Mouse (Mus musculus) Patski (cell line): ENCODE results near the gene Zc3h18. TPM values are rescaled to one million over a fixed set of nuclear protein-coding genes. Genes with fewer than 3 reads are reported as not detected.

Experiments
- ATAC-seq: fragments of 100-300 bp; one replicate; pipeline ENCODE4 v1.8.0; 2021
- CTCF ChIA-PET: fragments of 350-600 bp; sonication (Branson Sonifier 250); formaldehyde crosslinking; loops from one replicate; lab custom pipeline; 2022; ENCODE audit warnings: inconsistent platforms; lab: Charles Lee
- POLR2A ChIA-PET: fragments of 350-600 bp; sonication (Branson Sonifier 250); formaldehyde crosslinking; loops from one replicate; lab custom pipeline; 2022; ENCODE audit warnings: antibody characterized with exemption, inconsistent platforms; lab: Charles Lee
- DNase-seq: peaks from one replicate; pipeline ENCODE4 v3.0.0-alpha.2; 2011; ENCODE audit warnings: low read depth, low spot score
- H3K27me3 ChIP-seq: fragments of 371-371 bp; one replicate; pipeline ENCODE4 v1.5.1; 2021
- CTCF ChIP-seq: fragments of 100-300 bp; IDR thresholded peaks from one replicate; pipeline ENCODE4 v1.5.1; 2021
- in situ Hi-C: fragments of 300-500 bp; cut with MboI; formaldehyde crosslinking; loops from 3 replicates; pipeline ENCODE4 v1.11.1; 2018; ENCODE audit warnings: low pct_unique_long_range_greater_than_20kb, mixed read lengths
- polyA plus RNA-seq: library from polyadenylated mRNA; unstranded; gene quantifications from one replicate; pipeline ENCODE4 v1.2.3, GENCODE M21; 2021

Zc3h18 gene
- polyA plus RNA-seq, 1 experiment from 2014 or later, result 54.1 TPM

DNA sequence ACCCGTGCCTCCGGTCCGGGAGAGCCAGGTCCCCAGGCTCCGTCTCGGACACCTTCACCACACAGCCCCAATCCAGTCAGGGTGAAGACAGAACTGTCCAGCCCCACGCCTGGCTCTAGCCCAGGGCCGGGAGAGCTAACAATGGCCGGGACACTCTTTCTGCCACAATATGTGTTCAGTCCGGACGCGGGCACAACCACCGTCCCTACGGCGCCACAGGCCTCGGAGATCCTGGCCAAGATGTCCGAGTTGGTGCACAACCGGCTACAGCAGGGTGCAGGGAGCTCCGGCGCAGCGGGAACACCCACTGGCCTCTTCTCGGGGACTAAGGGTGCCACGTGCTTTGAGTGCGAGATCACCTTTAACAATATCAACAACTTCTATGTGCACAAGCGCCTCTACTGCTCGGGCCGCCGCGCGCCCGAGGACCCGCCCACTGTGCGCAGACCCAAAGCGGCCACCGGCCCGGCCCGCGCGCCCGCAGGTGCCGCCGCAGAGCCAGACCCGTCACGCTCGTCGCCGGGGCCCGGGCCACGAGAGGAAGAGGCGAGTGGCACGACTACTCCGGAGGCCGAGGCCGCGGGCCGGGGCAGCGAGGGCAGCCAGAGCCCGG is 40.7 kb upstream of the Zc3h18 start:
- in situ Hi-C loops, result no loop called here
- TF ChIP-seq CTCF, result no peak
- no peaks in the 10 kb centered on the region for H3K27me3 ChIP-seq
- POLR2A ChIA-PET, result no interaction called here
- CTCF ChIA-PET, result no interaction called here
- no peak for DNase-seq
- ATAC-seq, result no peak

DNA sequence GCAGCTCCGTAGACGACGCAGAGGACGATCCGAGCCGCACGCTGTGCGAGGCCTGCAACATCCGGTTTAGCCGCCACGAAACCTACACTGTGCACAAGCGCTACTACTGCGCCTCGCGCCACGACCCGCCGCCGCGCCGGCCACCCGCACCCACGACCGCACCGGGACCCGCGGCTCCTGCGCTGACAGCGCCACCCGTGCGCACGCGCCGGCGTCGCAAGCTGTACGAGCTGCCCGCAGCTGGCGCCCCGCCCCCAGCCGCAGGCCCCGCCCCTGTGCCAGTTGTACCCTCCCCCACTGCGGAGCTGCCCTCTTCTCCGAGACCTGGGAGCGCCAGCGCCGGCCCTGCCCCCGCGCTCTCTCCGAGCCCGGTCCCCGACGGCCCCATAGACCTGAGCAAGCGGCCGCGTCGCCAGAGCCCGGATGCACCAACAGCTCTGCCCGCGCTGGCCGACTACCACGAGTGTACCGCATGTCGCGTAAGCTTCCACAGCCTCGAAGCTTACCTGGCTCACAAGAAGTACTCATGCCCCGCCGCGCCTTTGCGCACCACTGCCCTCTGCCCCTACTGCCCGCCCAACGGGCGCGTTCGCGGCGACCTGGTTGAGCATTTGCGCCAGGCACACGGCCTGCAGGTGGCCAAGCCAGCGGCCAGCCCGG is 40.0 kb upstream of the Zc3h18 start:
- TF ChIP-seq CTCF, result no peak
- POLR2A ChIA-PET, result no interaction called here
- no peak for ATAC-seq
- CTCF ChIA-PET, result no interaction called here
- in situ Hi-C loops, result no loop called here
- no peak for DNase-seq
- H3K27me3 ChIP-seq, result no peaks in the 10 kb centered on the region

GRCm38 (mm10) chr8:122338852-122339251 is 37.6 kb upstream of the Zc3h18 start:
- POLR2A ChIA-PET, result no interaction called here
- CTCF ChIA-PET, result interaction anchor here (1.3 to 2.8 kb wide), 2 partner anchors 9 to 31 kb away, joined by 5 to 11 read pairs; no protein-coding TSS in a partner anchor
- no peak for DNase-seq
- in situ Hi-C loops, result no loop called here
- ATAC-seq, result no peak
- no peak for TF ChIP-seq CTCF
- H3K27me3 ChIP-seq, result no peaks in the 10 kb centered on the region

DNA sequence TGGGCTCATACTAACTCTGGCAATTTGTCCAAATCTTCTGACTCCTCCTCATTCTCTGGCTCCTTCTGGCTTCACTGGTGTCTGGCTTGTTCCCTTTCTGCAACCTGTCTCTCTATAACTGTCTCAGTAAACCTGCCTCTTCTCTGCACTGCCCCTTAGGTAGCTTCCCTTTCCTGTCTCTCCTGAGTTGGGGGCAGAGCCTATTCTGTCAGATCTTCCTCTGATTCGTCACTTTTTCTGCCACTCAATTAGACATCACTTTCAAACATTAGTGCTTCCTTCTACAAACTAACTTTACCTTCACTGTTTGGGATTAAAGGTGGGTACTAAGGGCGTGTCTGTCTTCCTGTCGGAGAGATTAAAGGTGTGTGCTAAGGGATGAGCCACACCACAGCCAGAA is 35.6 kb upstream of the Zc3h18 start:
- no peak for DNase-seq
- no peak for TF ChIP-seq CTCF
- ChIA-PET CTCF (interaction anchor here (0.9 to 1.6 kb wide), 4 partner anchors 9 to 29 kb away, joined by 3 to 7 read pairs (median 3); no protein-coding TSS in a partner anchor), POLR2A (interaction anchor here (0.6 kb wide), 1 partner anchor 67 kb away, joined by 3 read pairs; no protein-coding TSS in a partner anchor)
- in situ Hi-C loops, result loop anchor here (10.0 kb wide), 1 partner anchor 176 kb away; no protein-coding TSS in a partner anchor
- no peaks in the 10 kb centered on the region for H3K27me3 ChIP-seq
- ATAC-seq, result no peak

DNA sequence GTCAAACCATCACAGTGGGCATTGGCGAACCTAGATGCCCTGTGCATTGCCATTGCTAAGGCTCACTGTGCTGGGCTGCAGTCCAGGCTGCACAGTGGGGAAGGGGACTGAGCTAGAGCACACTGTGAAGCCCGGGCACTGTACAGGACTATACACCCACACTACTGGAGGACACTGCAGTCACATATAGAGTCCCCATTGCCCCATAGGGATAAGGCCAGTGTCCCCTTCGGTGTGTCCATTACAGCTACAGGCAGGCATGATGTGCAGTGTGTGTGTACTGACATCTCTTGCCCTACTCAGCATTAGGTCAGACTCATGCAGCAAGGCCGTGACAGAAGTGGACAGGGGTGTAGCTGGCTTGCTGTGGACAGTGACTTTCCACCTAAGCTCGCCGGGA is 34.6 kb upstream of the Zc3h18 start:
- no peaks in the 10 kb centered on the region for H3K27me3 ChIP-seq
- in situ Hi-C loops, result loop anchor here (10.0 kb wide), 1 partner anchor 177 kb away; no protein-coding TSS in a partner anchor
- ChIA-PET POLR2A (no interaction called here), CTCF (interaction anchor here (1.1 kb wide), 1 partner anchor 15 kb away, joined by 3 read pairs; no protein-coding TSS in a partner anchor)
- ATAC-seq (no peak), DNase-seq (no peak)
- no peak for TF ChIP-seq CTCF

DNA sequence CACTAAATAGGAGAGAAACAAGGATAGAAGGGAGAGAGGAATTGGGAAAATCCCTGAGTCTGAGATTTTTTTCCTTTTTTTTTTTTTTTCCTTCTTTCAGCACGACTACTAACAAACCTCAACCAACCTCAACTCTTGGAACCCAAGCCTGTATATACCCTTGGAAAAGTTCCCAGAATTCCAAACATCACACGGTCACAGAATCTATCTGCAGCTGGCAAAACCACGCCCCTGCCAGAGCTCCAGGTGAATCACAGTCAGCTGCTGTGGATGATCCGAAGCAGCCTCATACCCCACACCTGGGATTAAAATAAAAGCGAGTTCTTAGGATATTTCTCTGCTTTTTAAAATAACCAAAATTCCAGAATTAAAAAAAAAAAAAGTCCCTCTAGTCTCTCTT is 34.0 kb upstream of the Zc3h18 start:
- CTCF ChIA-PET, result interaction anchor here (1.6 kb wide), 1 partner anchor 27 kb away, joined by 6 read pairs; no protein-coding TSS in a partner anchor
- ATAC-seq (no peak), DNase-seq (no peak)
- TF ChIP-seq CTCF, result no peak
- POLR2A ChIA-PET, result interaction anchor here (1.1 kb wide), 1 partner anchor 55 kb away, joined by 3 read pairs; no protein-coding TSS in a partner anchor
- in situ Hi-C loops, result loop anchor here (10.0 kb wide), 1 partner anchor 178 kb away; no protein-coding TSS in a partner anchor
- H3K27me3 ChIP-seq, result no peaks in the 10 kb centered on the region

- H3K27me3 ChIP-seq, result no peaks in the 10 kb centered on the region
- CTCF ChIA-PET, result interaction anchor here (1.6 kb wide), 1 partner anchor 26 kb away, joined by 6 read pairs; no protein-coding TSS in a partner anchor
- no peak for TF ChIP-seq CTCF
- no peak for DNase-seq
- in situ Hi-C loops, result loop anchor here (10.0 kb wide), 1 partner anchor 178 kb away; no protein-coding TSS in a partner anchor
- no peak for ATAC-seq
- POLR2A ChIA-PET, result interaction anchor here (1.1 kb wide), 1 partner anchor 55 kb away, joined by 3 read pairs; no protein-coding TSS in a partner anchor
Observed at GRCm38 (mm10) chr8:122342806-122343209, 33.6 kb upstream of the Zc3h18 start.

GRCm38 (mm10) chr8:122343341-122343740 is 33.1 kb upstream of the Zc3h18 start:
- TF ChIP-seq CTCF, result no peak
- in situ Hi-C loops, result loop anchor here (10.0 kb wide), 1 partner anchor 179 kb away; no protein-coding TSS in a partner anchor
- no peak for DNase-seq
- no peaks in the 10 kb centered on the region for H3K27me3 ChIP-seq
- POLR2A ChIA-PET, result interaction anchor here (1.1 kb wide), 1 partner anchor 54 kb away, joined by 3 read pairs; no protein-coding TSS in a partner anchor
- no peak for ATAC-seq
- CTCF ChIA-PET, result interaction anchor here (1.6 kb wide), 1 partner anchor 26 kb away, joined by 6 read pairs; no protein-coding TSS in a partner anchor

GRCm38 (mm10) chr8:122343758-122344157 is 32.7 kb upstream of the Zc3h18 start:
- no peak for DNase-seq
- no peaks in the 10 kb centered on the region for H3K27me3 ChIP-seq
- ATAC-seq, result no peak
- no peak for TF ChIP-seq CTCF
- CTCF ChIA-PET, result interaction anchor here (1.6 kb wide), 1 partner anchor 25 kb away, joined by 6 read pairs; no protein-coding TSS in a partner anchor
- in situ Hi-C loops, result loop anchor here (10.0 kb wide), 1 partner anchor 179 kb away; no protein-coding TSS in a partner anchor
- POLR2A ChIA-PET, result no interaction called here

DNA sequence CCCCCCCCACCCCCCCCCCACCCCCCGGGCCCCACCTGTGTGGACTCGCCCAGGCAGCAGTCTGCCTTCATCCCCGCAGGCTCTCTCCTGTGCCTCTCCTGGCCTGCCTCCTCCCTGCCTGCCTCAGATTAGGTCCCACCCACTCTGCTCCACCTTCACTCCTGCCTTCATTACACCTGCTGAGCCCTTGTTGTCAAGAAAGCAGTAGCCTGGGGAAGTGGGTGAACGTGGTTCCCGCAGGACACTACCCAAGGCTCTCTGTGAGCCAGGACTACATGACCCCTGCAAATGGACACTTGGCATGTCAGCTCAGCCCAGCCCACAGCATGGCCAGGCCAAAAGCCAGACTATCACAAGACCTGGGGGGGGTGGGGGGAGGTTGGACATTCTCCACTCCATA is 32.2 kb upstream of the Zc3h18 start:
- POLR2A ChIA-PET, result no interaction called here
- CTCF ChIA-PET, result no interaction called here
- in situ Hi-C loops, result loop anchor here (10.0 kb wide), 1 partner anchor 179 kb away; no protein-coding TSS in a partner anchor
- TF ChIP-seq CTCF, result no peak
- no peaks in the 10 kb centered on the region for H3K27me3 ChIP-seq
- no peak for DNase-seq
- no peak for ATAC-seq
